Mouse (Mus musculus) fat pad, adult 2 months (tissue): ENCODE measurements around the gene Proser2.
A peak's percentile ranks its signal among the peaks of the same experiment; 100 is the strongest.
"Not testable (repeated sequence)": the region's sequence is repeated elsewhere in the genome, so short reads cannot be mapped to it uniquely, and the experiment has no call there.

ENCODE experiments used
- DNase-seq: peaks from one replicate; pipeline ENCODE4 v3.0.0-alpha.2; 2011; ENCODE audit warnings: low read depth, low spot score; ENCODE audit errors: extremely low read depth

Gene Proser2

GRCm38 (mm10) chr2:6133871-6134270, 3.9 kb upstream of the Proser2 start:
- DNase-seq: no peak

GRCm38 (mm10) chr2:6128881-6129280, 1.1 kb downstream of the Proser2 start:
- no peak for DNase-seq

GRCm38 (mm10) chr2:6128136-6128805, 1.7 kb downstream of the Proser2 start:
- no peak for DNase-seq

- DNase-seq: no peak
These were observed 7.0 kb downstream of the Proser2 start for GRCm38 (mm10) chr2:6123046-6123445.

GRCm38 (mm10) chr2:6121091-6121490, 8.9 kb downstream of the Proser2 start:
- DNase-seq: no peak

- DNase-seq: peak; percentile 51
These were observed 11.8 kb downstream of the Proser2 start for GRCm38 (mm10) chr2:6118246-6118645.

- no peak for DNase-seq
These were observed 16.2 kb downstream of the Proser2 start for GRCm38 (mm10) chr2:6113792-6114191.

GRCm38 (mm10) chr2:6112619-6113018, 17.4 kb downstream of the Proser2 start:
- no peak for DNase-seq

GRCm38 (mm10) chr2:6105437-6105836, 24.6 kb downstream of the Proser2 start:
- no peak for DNase-seq

GRCm38 (mm10) chr2:6100755-6101154, 29.3 kb downstream of the Proser2 start:
- DNase-seq: no peak

- no peak for DNase-seq
These were observed 29.8 kb downstream of the Proser2 start for GRCm38 (mm10) chr2:6100027-6100749.

- DNase-seq: no peak
These were observed 30.6 kb downstream of the Proser2 start for GRCm38 (mm10) chr2:6099443-6099842.

GRCm38 (mm10) chr2:6098924-6099323, 31.1 kb downstream of the Proser2 start:
- DNase-seq: no peak

GRCm38 (mm10) chr2:6097113-6097716, 32.8 kb downstream of the Proser2 start:
- DNase-seq: no peak

- not testable (repeated sequence) for DNase-seq
These were observed 40.1 kb downstream of the Proser2 start for GRCm38 (mm10) chr2:6089941-6090340.

GRCm38 (mm10) chr2:6087151-6087550, 42.9 kb downstream of the Proser2 start:
- no peak for DNase-seq

GRCm38 (mm10) chr2:6085622-6086530, 44.1 kb downstream of the Proser2 start:
- DNase-seq: no peak

GRCm38 (mm10) chr2:6083696-6084095, 46.3 kb downstream of the Proser2 start:
- DNase-seq: peak; percentile 43

GRCm38 (mm10) chr2:6082615-6083014, 47.4 kb downstream of the Proser2 start:
- no peak for DNase-seq

GRCm38 (mm10) chr2:6081108-6081507, 48.9 kb downstream of the Proser2 start:
- DNase-seq: peak; percentile 59

GRCm38 (mm10) chr2:6080037-6080436, 50.0 kb downstream of the Proser2 start:
- no peak for DNase-seq
